Mouse (Mus musculus) NIH3T3 (cell line): ENCODE measurements around the gene Ftl1.
A peak's percentile ranks its signal among the peaks of the same experiment; 100 is the strongest.

Experiments used
- DNase-seq: peaks from one replicate; pipeline ENCODE4 v3.0.0-alpha.2; 2012; ENCODE audit warnings: low read depth

Gene Ftl1

GRCm38 (mm10) chr7:45413113-45413863 lies 46.4 kb downstream of the Ftl1 start, which contains the start of gene Ntf5:
TSS of gene Ntf5 (plus strand) at chr7:45413695.
- peak; percentile 46 for DNase-seq

GRCm38 (mm10) chr7:45412421-45412820 lies 47.3 kb downstream of the Ftl1 start:
- no peak for DNase-seq

GRCm38 (mm10) chr7:45409497-45410163 lies 50.1 kb downstream of the Ftl1 start:
- no peak for DNase-seq

- DNase-seq, result no peak
These were observed 50.7 kb downstream of the Ftl1 start for GRCm38 (mm10) chr7:45408949-45409348.

GRCm38 (mm10) chr7:45408351-45408750 lies 51.3 kb downstream of the Ftl1 start:
- no peak for DNase-seq
